Mouse (Mus musculus) urinary bladder, adult 18-20 months (tissue): ENCODE results near the gene Usp46.
"Not testable (repeated sequence)": the region's sequence is repeated elsewhere in the genome, so short reads cannot be mapped to it uniquely, and the experiment has no call there.

Source experiments
- DNase-seq, 2 experiments: peaks; one replicate each; pipeline ENCODE4 v3.0.0; 2022; ENCODE audit warnings: low spot score in 2 of 2, mixed read lengths in 2 of 2

The Usp46 gene

GRCm38 (mm10) chr5:74028221-74028620, 40.0 kb downstream of the Usp46 start:
- no peak for DNase-seq

- DNase-seq: no peak
Measured at GRCm38 (mm10) chr5:74020506-74020905, 47.7 kb downstream of the Usp46 start.

- no peak for DNase-seq
Measured at GRCm38 (mm10) chr5:74018870-74019565, 49.2 kb downstream of the Usp46 start.

GRCm38 (mm10) chr5:74017488-74017887, 50.7 kb downstream of the Usp46 start:
- no peak for DNase-seq

- DNase-seq: no peak
Measured at GRCm38 (mm10) chr5:74011629-74012028, 56.6 kb downstream of the Usp46 start.

GRCm38 (mm10) chr5:74007492-74008070, 60.6 kb downstream of the Usp46 start:
- no peak for DNase-seq

GRCm38 (mm10) chr5:74005936-74006335, 62.3 kb downstream of the Usp46 start:
- no peak for DNase-seq

GRCm38 (mm10) chr5:74001743-74002142, 66.5 kb downstream of the Usp46 start:
- DNase-seq: no peak

GRCm38 (mm10) chr5:73998966-73999365, 69.3 kb downstream of the Usp46 start:
- DNase-seq: no peak

- no peak for DNase-seq
Measured at GRCm38 (mm10) chr5:73994850-73995249, 73.4 kb downstream of the Usp46 start.

- no peak for DNase-seq
Measured at GRCm38 (mm10) chr5:73993538-73993937, 74.7 kb downstream of the Usp46 start.

- no peak for DNase-seq
Measured at GRCm38 (mm10) chr5:73992321-73992720, 75.9 kb downstream of the Usp46 start.

GRCm38 (mm10) chr5:73989532-73989931, 78.7 kb downstream of the Usp46 start:
- DNase-seq: no peak

- DNase-seq: no peak
Measured at GRCm38 (mm10) chr5:73987777-73988560, 80.3 kb downstream of the Usp46 start.

GRCm38 (mm10) chr5:73977426-73977825, 90.8 kb downstream of the Usp46 start:
- no peak for DNase-seq

GRCm38 (mm10) chr5:73971701-73972100, 96.5 kb downstream of the Usp46 start:
- DNase-seq: no peak

- DNase-seq: peak in 1 of 2 experiments; percentile 16
Measured at GRCm38 (mm10) chr5:73970024-73970628, 98.1 kb downstream of the Usp46 start.

- no peak for DNase-seq
Measured at GRCm38 (mm10) chr5:73969338-73969737, 98.9 kb downstream of the Usp46 start.

- DNase-seq: no peak
Measured at GRCm38 (mm10) chr5:73959779-73960178, 108.5 kb downstream of the Usp46 start.

- not testable (repeated sequence) for DNase-seq
Measured at GRCm38 (mm10) chr5:73958614-73959013, 109.6 kb downstream of the Usp46 start.

GRCm38 (mm10) chr5:73958096-73958495, 110.1 kb downstream of the Usp46 start:
- no peak for DNase-seq

- DNase-seq: no peak
Measured at GRCm38 (mm10) chr5:73955691-73956090, 112.5 kb downstream of the Usp46 start.
